Mouse (Mus musculus) bone marrow, adult 2 months (tissue): ENCODE measurements around the gene Auh.

ENCODE experiments used
- CTCF ChIP-seq: fragments of 200-500 bp; IDR thresholded peaks from 2 replicates; pipeline ENCODE4 v1.5.1; 2011; ENCODE audit warnings: low read length, control low read depth; ENCODE audit not compliant: control insufficient read depth, insufficient read depth
- POLR2A ChIP-seq: fragments of 200-500 bp; IDR thresholded peaks from 2 replicates; pipeline ENCODE4 v1.6.1; 2011; ENCODE audit warnings: low read depth, mild to moderate bottlenecking, control low read depth, low read length, borderline replicate concordance; ENCODE audit not compliant: control insufficient read depth

- TF ChIP-seq CTCF: no peak
- TF ChIP-seq POLR2A: no peak
Measured at GRCm38 (mm10) chr13:52828946-52829523, 100.4 kb downstream of the Auh start.
